In genomic region chr13:98651228-98651977, GRCm38 (mm10) we compare ENCODE assay signal across 13 mouse cellular contexts. TPM values are rescaled to one million over a fixed set of nuclear protein-coding genes. Genes with fewer than 3 reads are reported as not detected.
DNase-seq lines count a peak whose midpoint lies in the region; TF ChIP-seq lines count a peak whose summit lies in the region.
"Had no signal": no experiment of that assay in that cellular context is flagged by ENCODE, and none has a peak within 500 bp of the region (broad histone marks: within the 10 kb centered on the region; RNA-seq: fewer than 3 reads in every experiment).

No protein-coding gene starts in this region.

- no peaks in the 10 kb centered on the region for H3K27me3 ChIP-seq in kidney, adult 2 months (replicated peaks; ENCODE audit: control insufficient read depth, insufficient read depth, low read length)

- no peak for TF ChIP-seq POLR2A in kidney, adult 2 months (IDR thresholded peaks at IDR 0.05; ENCODE audit: low read depth, low read length)

- H3K36me3 ChIP-seq in kidney, adult 2 months (ENCODE audit: control insufficient read depth, insufficient read depth, low read length): no peaks in the 10 kb centered on the region

- no peak for TF ChIP-seq CTCF in kidney, adult 2 months (conservative IDR thresholded peaks at IDR 0.05; ENCODE audit: insufficient read depth, insufficient read length, low read depth, low read length)

- no peak overlapping the region for H3K4me3 ChIP-seq in kidney, adult 2 months (ENCODE audit: insufficient read depth, low read depth, low read length)

- 24% methylated on average over 17 of the region's 17 CpGs for WGBS in kidney, adult 2 months

- H3K4me1 ChIP-seq in kidney, adult 2 months (ENCODE audit: control insufficient read depth, insufficient read depth, low read length): peaks cover 14% of the 10 kb centered on the region

- peak overlapping the region; percentile 76 for H3K27ac ChIP-seq in kidney, adult 2 months (ENCODE audit: insufficient read depth, low read depth, low read length)

- peak; percentile 90 for DNase-seq in heart, adult 11 months
- no peak for DNase-seq in heart, adult 8-10 months (ENCODE audit: low spot score)
- DNase-seq in adipocyte (ENCODE audit: low spot score) (peak; percentile 15), MN1 (ENCODE audit: low spot score) (no peak)
- peak; percentile 69 for DNase-seq in kidney, adult 2 months
- peak; percentile 29 for DNase-seq in lung, postnatal 10 days
- no peak for DNase-seq in cerebellum, adult 18-20 months
- DNase-seq in thymus, postnatal 36 days: no peak
- DNase-seq: adrenal gland, postnatal 25 days; cerebellum, adult 11-12 months; retina, postnatal 1 day had no signal

RNA-seq across cellular contexts. Expression of gene Tmem174, which starts 14.2 kb away (rescaled TPM):
- total RNA-seq in heart, adult 8-10 months (2022): not detected
- 424 and 448 TPM in 2 replicates for polyA plus RNA-seq in kidney, adult 2 months (2012; rRNA removed)
- total RNA-seq: adrenal gland, postnatal 25 days; gastrocnemius, postnatal 4 days; liver, adult 2 months had no signal
- polyA plus RNA-seq: liver, adult 2 months had no signal

RNA-seq across cellular contexts. Expression of gene Tmem171, which starts 43.2 kb away (rescaled TPM):
- 1 to 10 TPM; 3.5 to 8.8 (median 4.3) TPM for total RNA-seq in heart, adult 8-10 months (2022)
- 25.5 TPM in 2 replicates for polyA plus RNA-seq in kidney, adult 2 months (2012; rRNA removed)
- total RNA-seq: adrenal gland, postnatal 25 days; gastrocnemius, postnatal 4 days; liver, adult 2 months had no signal

Comparison
In these comparisons a context has a peak if more than half of its experiments do, and no peak if none do; other contexts are left out.
1. DNase-seq: peak in heart, adult 11 months (single experiment), adipocyte (single experiment), kidney, adult 2 months (single experiment) and lung, postnatal 10 days (single experiment); none in heart, adult 8-10 months (single experiment), cerebellum, adult 18-20 months (0 of 2), thymus, postnatal 36 days (0 of 2) and MN1 (single experiment).